Mouse (Mus musculus): ENCODE results near the gene Terf2. TPM values are rescaled to one million over a fixed set of nuclear protein-coding genes. Genes with fewer than 3 reads are reported as not detected.

Gene Terf2
- polyA plus RNA-seq, 1 experiment, result not detected

GRCm38 (mm10) chr8:107132581-107133491 lies 36.5 kb upstream of the Terf2 start:
- TF ChIP-seq CTCF (IDR thresholded peaks at IDR 0.05; ENCODE audit: insufficient read depth, low read depth, low read length), result no peak
- no peak for TF ChIP-seq POLR2A (IDR thresholded peaks at IDR 0.05; ENCODE audit: insufficient read depth, low read depth, low read length)
- no peak overlapping the region for H3K27ac ChIP-seq (ENCODE audit: insufficient read depth, low read depth, low read length)
- WGBS, result 84% methylated on average over 24 of the region's 24 CpGs
- peaks cover 14% of the 10 kb centered on the region for H3K4me1 ChIP-seq (ENCODE audit: control insufficient read depth, insufficient read depth, low read length)
- no peak overlapping the region for H3K4me3 ChIP-seq (ENCODE audit: insufficient read depth, low read depth, low read length)

GRCm38 (mm10) chr8:107130028-107130427 lies 33.7 kb upstream of the Terf2 start:
- peak overlapping the region; percentile 77; the same call in 1 of the 2 replicates for H3K27ac ChIP-seq (ENCODE audit: insufficient read depth, low read depth, low read length)
- H3K4me1 ChIP-seq (ENCODE audit: control insufficient read depth, insufficient read depth, low read length), result peaks cover 14% of the 10 kb centered on the region
- H3K4me3 ChIP-seq (ENCODE audit: insufficient read depth, low read depth, low read length), result no peak overlapping the region
- WGBS, result 52% methylated on average over 6 of the region's 6 CpGs
- no peak for TF ChIP-seq CTCF (IDR thresholded peaks at IDR 0.05; ENCODE audit: insufficient read depth, low read depth, low read length)

- WGBS, result 29% methylated on average over 8 of the region's 8 CpGs
- Histone ChIP-seq H3K27ac (ENCODE audit: insufficient read depth, low read depth, low read length) (peak overlapping the region; percentile 77; the same call in 1 of the 2 replicates), H3K4me1 (ENCODE audit: control insufficient read depth, insufficient read depth, low read length) (peaks cover 14% of the 10 kb centered on the region), H3K4me3 (ENCODE audit: insufficient read depth, low read depth, low read length) (no peak overlapping the region)
- no peak for TF ChIP-seq CTCF (IDR thresholded peaks at IDR 0.05; ENCODE audit: insufficient read depth, low read depth, low read length)
- TF ChIP-seq POLR2A (IDR thresholded peaks at IDR 0.05; ENCODE audit: insufficient read depth, low read depth, low read length), result no peak
Measured at GRCm38 (mm10) chr8:107129171-107130025, 33.1 kb upstream of the Terf2 start.

- H3K4me1 ChIP-seq (ENCODE audit: control insufficient read depth, insufficient read depth, low read length), result peaks cover 5% of the 10 kb centered on the region
- no peak overlapping the region for H3K27ac ChIP-seq (ENCODE audit: insufficient read depth, low read depth, low read length)
- TF ChIP-seq CTCF (IDR thresholded peaks at IDR 0.05; ENCODE audit: insufficient read depth, low read depth, low read length), result no peak
- TF ChIP-seq POLR2A (IDR thresholded peaks at IDR 0.05; ENCODE audit: insufficient read depth, low read depth, low read length), result no peak
- WGBS, result 82% methylated on average over 8 of the region's 8 CpGs
- H3K4me3 ChIP-seq (ENCODE audit: insufficient read depth, low read depth, low read length), result no peak overlapping the region
Measured at GRCm38 (mm10) chr8:107124343-107124742, 28.0 kb upstream of the Terf2 start.

GRCm38 (mm10) chr8:107123063-107123614 lies 26.8 kb upstream of the Terf2 start:
- H3K4me1 ChIP-seq (ENCODE audit: control insufficient read depth, insufficient read depth, low read length), result peaks cover 9% of the 10 kb centered on the region
- H3K4me3 ChIP-seq (ENCODE audit: insufficient read depth, low read depth, low read length), result no peak overlapping the region
- TF ChIP-seq CTCF (IDR thresholded peaks at IDR 0.05; ENCODE audit: insufficient read depth, low read depth, low read length) (no peak), POLR2A (IDR thresholded peaks at IDR 0.05; ENCODE audit: insufficient read depth, low read depth, low read length) (no peak)
- whole genome bisulfite sequencing, result 27% methylated on average over 9 of the region's 9 CpGs
- H3K27ac ChIP-seq (ENCODE audit: insufficient read depth, low read depth, low read length), result no peak overlapping the region

GRCm38 (mm10) chr8:107121681-107122291 lies 25.4 kb upstream of the Terf2 start:
- no peak overlapping the region for H3K4me3 ChIP-seq (ENCODE audit: insufficient read depth, low read depth, low read length)
- no peak for TF ChIP-seq POLR2A (IDR thresholded peaks at IDR 0.05; ENCODE audit: insufficient read depth, low read depth, low read length)
- TF ChIP-seq CTCF (IDR thresholded peaks at IDR 0.05; ENCODE audit: insufficient read depth, low read depth, low read length), result no peak
- H3K27ac ChIP-seq (ENCODE audit: insufficient read depth, low read depth, low read length), result no peak overlapping the region
- WGBS, result 89% methylated on average over 7 of the region's 7 CpGs
- H3K4me1 ChIP-seq (ENCODE audit: control insufficient read depth, insufficient read depth, low read length), result peaks cover 9% of the 10 kb centered on the region

- no peak overlapping the region for H3K27ac ChIP-seq (ENCODE audit: insufficient read depth, low read depth, low read length)
- peaks cover 9% of the 10 kb centered on the region for H3K4me1 ChIP-seq (ENCODE audit: control insufficient read depth, insufficient read depth, low read length)
- H3K4me3 ChIP-seq (ENCODE audit: insufficient read depth, low read depth, low read length), result no peak overlapping the region
- TF ChIP-seq CTCF (IDR thresholded peaks at IDR 0.05; ENCODE audit: insufficient read depth, low read depth, low read length), result no peak
- no peak for TF ChIP-seq POLR2A (IDR thresholded peaks at IDR 0.05; ENCODE audit: insufficient read depth, low read depth, low read length)
Measured at GRCm38 (mm10) chr8:107120806-107121205, 24.5 kb upstream of the Terf2 start.

- H3K4me1 ChIP-seq (ENCODE audit: control insufficient read depth, insufficient read depth, low read length), result peaks cover 15% of the 10 kb centered on the region
- no peak overlapping the region for H3K27ac ChIP-seq (ENCODE audit: insufficient read depth, low read depth, low read length)
- no peak overlapping the region for H3K4me3 ChIP-seq (ENCODE audit: insufficient read depth, low read depth, low read length)
- TF ChIP-seq POLR2A (IDR thresholded peaks at IDR 0.05; ENCODE audit: insufficient read depth, low read depth, low read length), result no peak
- WGBS, result 61% methylated on average over 9 of the region's 9 CpGs
Measured at GRCm38 (mm10) chr8:107119412-107119811, 23.1 kb upstream of the Terf2 start.

Measured in olfactory bulb, adult 2 months (tissue).